Mouse (Mus musculus) spleen, adult 2 months (tissue): Measurements from ENCODE around the gene Antxr2. TPM values are rescaled to one million over a fixed set of nuclear protein-coding genes. Genes with fewer than 3 reads are reported as not detected.

ENCODE experiments used
- DNase-seq, 2 experiments: peaks; one replicate each; pipeline versions ENCODE4 v3.0.0 to v3.0.0-alpha.2; 2012 to 2021; ENCODE audit warnings: low spot score in 2 of 2, low read depth in 1 of 2
- H3K27ac ChIP-seq: fragments of 200-500 bp; 2 replicates; pipeline ENCODE4 v1.5.1; 2012; ENCODE audit warnings: low read length, inconsistent platforms; ENCODE audit not compliant: insufficient read depth
- H3K27me3 ChIP-seq: fragments of 200-500 bp; 2 replicates; pipeline ENCODE4 v1.6.1; 2012; ENCODE audit warnings: mild to moderate bottlenecking, moderate library complexity, low read length, inconsistent platforms; ENCODE audit not compliant: control insufficient read depth, insufficient read depth
- H3K36me3 ChIP-seq: fragments of 200-500 bp; 2 replicates; pipeline ENCODE4 v1.6.1; 2012; ENCODE audit warnings: mild to moderate bottlenecking, low read length, inconsistent platforms; ENCODE audit not compliant: control insufficient read depth, insufficient read depth
- H3K4me1 ChIP-seq: fragments of 200-500 bp; 2 replicates; pipeline ENCODE4 v1.6.1; 2011; ENCODE audit warnings: inconsistent platforms; ENCODE audit not compliant: control insufficient read depth, insufficient read depth, insufficient read length
- H3K4me3 ChIP-seq: fragments of 200-500 bp; 2 replicates; pipeline ENCODE4 v1.5.1; 2011; ENCODE audit warnings: mild to moderate bottlenecking, inconsistent platforms; ENCODE audit not compliant: insufficient read depth, insufficient read length; ENCODE audit errors: extremely low read depth
- CTCF ChIP-seq: fragments of 200-500 bp; IDR thresholded peaks from 2 replicates; pipeline ENCODE4 v1.5.1; 2011; ENCODE audit warnings: mild to moderate bottlenecking, inconsistent platforms; ENCODE audit not compliant: insufficient read depth, insufficient read length, insufficient replicate concordance; ENCODE audit errors: extremely low read depth
- POLR2A ChIP-seq: fragments of 200-500 bp; IDR thresholded peaks from 2 replicates; pipeline ENCODE4 v1.6.1; 2011; ENCODE audit warnings: low read depth, low read length, inconsistent platforms
- WGBS: fragments of 180-500 bp; shearing (Covaris S2); methylation state at CpG from one replicate; pipeline ENCODE4 v1.1.7; 2018; 5-methylcytosine and 5-hydroxymethylcytosine counted together
- polyA plus RNA-seq: library from polyadenylated mRNA; depleted of rRNA; stranded (reverse); fragments of >200 nt; gene quantifications from 2 replicates; pipeline ENCODE4 v1.2.3, GENCODE M21; 2012

Gene Antxr2
- polyA plus RNA-seq, 1 experiment, result 2.4 TPM

DNA sequence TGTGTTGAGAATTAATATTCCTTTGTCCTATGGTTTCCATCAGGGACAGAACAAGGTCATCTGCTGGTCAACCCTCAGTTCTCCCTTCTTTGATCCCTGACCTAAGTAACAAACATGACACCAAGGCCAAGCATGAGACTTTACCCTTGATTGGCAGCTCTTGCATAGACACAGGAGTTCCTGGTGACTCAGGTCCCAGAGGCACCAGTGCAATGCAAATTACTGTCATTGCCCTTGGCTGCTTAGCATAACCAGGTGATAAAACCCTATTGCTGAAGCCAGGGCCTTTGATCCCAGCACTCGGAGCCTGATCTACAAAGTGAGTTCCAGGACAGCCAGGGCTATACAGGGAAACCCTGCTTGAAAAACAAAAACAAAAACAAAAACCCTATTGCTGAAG is 11.4 kb downstream of the Antxr2 start:
- no peak for TF ChIP-seq CTCF
- TF ChIP-seq POLR2A, result no peak
- DNase-seq, result no peak
- 77% methylated on average over 1 of the region's 1 CpGs for WGBS

GRCm38 (mm10) chr5:98018162-98018561 is 12.7 kb downstream of the Antxr2 start:
- no peaks in the 10 kb centered on the region for H3K27me3 ChIP-seq
- peak; percentile 36 to 82 for DNase-seq
- no peak for TF ChIP-seq CTCF
- TF ChIP-seq POLR2A, result no peak
- H3K36me3 ChIP-seq, result no peaks in the 10 kb centered on the region
- H3K4me3 ChIP-seq, result no peak overlapping the region
- H3K27ac ChIP-seq, result peak overlapping the region; percentile 58; the same call in 1 of the 2 replicates
- 10% methylated on average over 6 of the region's 6 CpGs for WGBS
- H3K4me1 ChIP-seq, result peaks cover 21% of the 10 kb centered on the region

More for the DNA sequence above, 11.4 kb downstream of the Antxr2 start:
- Histone ChIP-seq H3K36me3 (no peaks in the 10 kb centered on the region), H3K4me3 (no peak overlapping the region), H3K27me3 (no peaks in the 10 kb centered on the region), H3K4me1 (peaks cover 21% of the 10 kb centered on the region), H3K27ac (no peak overlapping the region)

GRCm38 (mm10) chr5:98016247-98017203 is 14.3 kb downstream of the Antxr2 start:
- H3K27ac ChIP-seq, result peak overlapping the region; percentile 4
- whole genome bisulfite sequencing, result 47% methylated on average over 20 of the region's 20 CpGs
- H3K4me3 ChIP-seq, result peak overlapping the region; percentile 27; the same call in 1 of the 2 replicates
- peak; percentile 78 to 92 for DNase-seq
- H3K36me3 ChIP-seq, result no peaks in the 10 kb centered on the region
- TF ChIP-seq POLR2A, result no peak
- no peak for TF ChIP-seq CTCF
- no peaks in the 10 kb centered on the region for H3K27me3 ChIP-seq
- H3K4me1 ChIP-seq, result peaks cover 21% of the 10 kb centered on the region

GRCm38 (mm10) chr5:98005751-98006150 is 25.1 kb downstream of the Antxr2 start:
- no peak overlapping the region for H3K27ac ChIP-seq
- no peak for DNase-seq
- H3K27me3 ChIP-seq, result no peaks in the 10 kb centered on the region
- H3K4me1 ChIP-seq, result no peaks in the 10 kb centered on the region
- no peak overlapping the region for H3K4me3 ChIP-seq
- TF ChIP-seq POLR2A (no peak), CTCF (no peak)
- peaks cover 9% of the 10 kb centered on the region for H3K36me3 ChIP-seq
- WGBS, result 98% methylated on average over 8 of the region's 8 CpGs

- H3K27me3 ChIP-seq, result no peaks in the 10 kb centered on the region
- no peak for DNase-seq
- no peak for TF ChIP-seq CTCF
- no peak for TF ChIP-seq POLR2A
- WGBS, result 61% methylated on average over 2 of the region's 2 CpGs
- no peak overlapping the region for H3K4me3 ChIP-seq
- no peak overlapping the region for H3K27ac ChIP-seq
- peaks cover 8% of the 10 kb centered on the region for H3K36me3 ChIP-seq
- H3K4me1 ChIP-seq, result no peaks in the 10 kb centered on the region
These were observed 31.5 kb downstream of the Antxr2 start for GRCm38 (mm10) chr5:97999261-97999824.

GRCm38 (mm10) chr5:97996500-97997176 is 34.2 kb downstream of the Antxr2 start:
- DNase-seq, result no peak
- no peak for TF ChIP-seq CTCF
- TF ChIP-seq POLR2A, result no peak

More at GRCm38 (mm10) chr5:97996500-97997176, 34.2 kb downstream of the Antxr2 start:
- Histone ChIP-seq H3K4me1 (no peaks in the 10 kb centered on the region), H3K27ac (no peak overlapping the region), H3K4me3 (no peak overlapping the region), H3K27me3 (no peaks in the 10 kb centered on the region), H3K36me3 (peaks cover 2% of the 10 kb centered on the region)
- WGBS, result 87% methylated on average over 6 of the region's 6 CpGs
